Mouse (Mus musculus): ENCODE data around the gene Gm21981.

DNA sequence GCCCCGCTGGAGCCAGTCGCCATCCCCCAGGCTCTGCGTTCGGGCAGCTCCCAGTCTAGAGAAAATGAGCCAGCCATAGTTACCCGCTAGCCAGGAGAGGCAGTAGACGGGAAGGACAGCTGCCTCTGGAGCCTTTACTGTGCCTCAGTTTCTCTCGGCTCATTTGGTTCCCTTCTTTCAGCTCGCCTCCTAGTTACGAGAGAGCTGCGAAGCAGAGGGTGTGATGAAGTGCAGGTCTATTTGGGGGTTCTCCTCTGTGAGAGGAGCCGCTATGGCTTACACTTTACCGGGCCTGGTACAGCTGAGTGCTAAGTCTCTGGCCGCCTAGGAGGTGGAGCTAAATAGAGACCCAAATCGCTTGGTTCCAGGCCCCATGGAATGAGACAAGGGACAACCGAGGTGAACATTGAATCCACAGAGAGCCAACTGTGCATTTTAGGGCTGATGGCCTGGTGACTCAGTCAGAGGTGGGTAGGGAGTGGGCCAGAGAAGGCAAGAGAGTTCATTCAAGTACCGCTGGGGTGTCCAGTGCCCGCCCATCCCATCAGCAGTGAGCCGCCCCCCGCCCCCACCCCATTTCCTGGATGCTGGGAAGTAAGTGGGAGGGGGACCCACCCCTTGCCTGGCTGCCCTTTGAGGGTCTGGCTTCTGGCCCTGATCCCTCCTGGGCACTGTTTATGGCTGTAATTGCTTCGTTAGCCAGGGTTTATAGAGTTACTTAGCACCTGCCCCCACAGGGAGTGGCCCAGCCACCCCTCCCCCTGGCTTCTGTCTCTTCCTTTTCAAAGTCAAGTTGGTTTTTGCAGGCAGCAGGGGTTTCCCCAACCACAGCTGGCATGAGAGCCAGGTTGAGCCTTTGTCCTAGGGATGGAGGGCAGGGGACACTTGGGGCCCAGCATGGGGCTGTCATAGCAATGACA lies 44.9 kb upstream of the Gm21981 start:
- TF ChIP-seq CTCF (IDR thresholded peaks at IDR 0.05; ENCODE audit: extremely low read depth, insufficient read depth, low read length) (no peak), POLR2A (IDR thresholded peaks at IDR 0.05; ENCODE audit: extremely low read depth, insufficient read depth, low read length) (no peak)

Data from cortical plate, adult 2 months (tissue).